Mouse (Mus musculus) activated CD4-positive, CD25-positive, alpha-beta regulatory T cell, adult 4 months (primary cell): ENCODE results near the gene Vmn1r43. TPM values are rescaled to one million over a fixed set of nuclear protein-coding genes. Genes with fewer than 3 reads are reported as not detected.
"Not testable (repeated sequence)": the region's sequence is repeated elsewhere in the genome, so short reads cannot be mapped to it uniquely, and the experiment has no call there.

Source experiments
- ATAC-seq: one replicate; pipeline ENCODE4 v1.8.0; 2017
- polyA plus RNA-seq, 2 experiments: library from polyadenylated mRNA; unstranded; fragments of 100-300 nt; shearing (Covaris generic); gene quantifications; one replicate each; pipeline ENCODE4 v1.2.1; 2017

Gene Vmn1r43
- not detected for polyA plus RNA-seq

DNA sequence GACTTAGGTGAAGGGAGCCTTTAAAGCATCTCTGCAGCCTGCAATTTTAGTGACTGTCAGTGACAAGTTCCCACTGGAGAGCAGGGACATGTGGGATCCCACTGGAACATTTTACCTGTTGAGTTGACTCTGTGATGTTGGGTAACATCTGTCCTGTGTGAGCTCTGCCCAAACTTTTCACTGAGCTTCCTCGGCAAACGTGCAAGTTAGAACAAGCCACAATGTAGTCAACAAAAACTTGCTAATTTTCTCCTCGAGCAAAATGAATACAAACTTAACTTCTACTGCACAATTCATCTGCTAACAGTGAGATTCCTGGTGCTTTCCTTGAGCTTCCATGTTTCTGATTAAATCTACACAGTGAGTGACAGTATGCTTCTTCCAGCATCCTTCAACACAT is at the start of gene Vmn1r43, which contains the start of gene Vmn1r42:
Vmn1r43 (minus strand) TSS at position 101 of the 400 bp plus-strand sequence.
Vmn1r42 (minus strand) TSS at position 101 of the 400 bp plus-strand sequence.
- not testable (repeated sequence) for ATAC-seq

DNA sequence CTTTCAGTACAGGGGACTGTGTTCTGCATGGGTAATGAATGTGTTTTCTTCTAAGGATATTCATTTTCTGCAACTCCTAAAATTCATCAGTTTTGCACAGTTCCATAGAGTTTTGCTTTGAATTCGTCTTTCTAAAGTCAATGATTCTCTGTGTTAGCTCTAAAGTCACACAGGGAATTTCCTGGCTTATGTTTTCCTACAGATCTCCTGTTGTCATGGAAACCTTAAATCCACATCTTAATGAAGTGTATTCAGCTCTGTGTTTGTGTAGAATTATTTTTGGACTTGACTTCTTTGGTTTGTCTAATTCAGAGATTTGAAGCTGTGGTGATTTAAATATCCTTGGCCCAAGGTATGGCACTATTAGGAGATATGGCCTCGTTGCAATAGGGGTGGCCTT is 7.6 kb upstream of the Vmn1r43 start:
- ATAC-seq = no peak

- no peak for ATAC-seq
Observed at GRCm38 (mm10) chr6:89883360-89883759, 7.1 kb upstream of the Vmn1r43 start, which contains the start of gene Vmn1r44. Gene Vmn1r44 (plus strand): TSS chr6:89883660.

GRCm38 (mm10) chr6:89880867-89881266 is 4.7 kb upstream of the Vmn1r43 start:
- ATAC-seq = no peak

GRCm38 (mm10) chr6:89876963-89877362 is 750 bp upstream of the Vmn1r43 start:
- ATAC-seq = no peak

DNA sequence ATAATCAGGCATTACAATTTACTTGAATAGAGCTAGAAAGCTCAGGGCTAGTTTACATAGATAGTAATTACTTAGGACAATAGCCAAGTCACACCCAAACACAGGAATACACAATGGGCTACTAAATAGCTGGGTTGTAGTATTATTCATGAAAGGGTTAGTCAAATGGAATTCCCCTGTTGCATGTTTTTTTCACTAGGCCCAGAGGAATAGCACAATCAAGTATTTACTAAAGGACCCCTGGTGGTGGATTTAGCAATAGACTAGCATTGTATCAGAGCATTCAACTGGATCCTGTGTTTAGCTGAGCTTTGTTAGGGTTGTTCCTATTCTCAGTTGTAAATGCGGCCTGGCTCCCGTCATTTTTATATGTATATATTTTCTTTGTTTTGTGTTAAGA is 8.2 kb downstream of the Vmn1r43 start:
- ATAC-seq = no peak

DNA sequence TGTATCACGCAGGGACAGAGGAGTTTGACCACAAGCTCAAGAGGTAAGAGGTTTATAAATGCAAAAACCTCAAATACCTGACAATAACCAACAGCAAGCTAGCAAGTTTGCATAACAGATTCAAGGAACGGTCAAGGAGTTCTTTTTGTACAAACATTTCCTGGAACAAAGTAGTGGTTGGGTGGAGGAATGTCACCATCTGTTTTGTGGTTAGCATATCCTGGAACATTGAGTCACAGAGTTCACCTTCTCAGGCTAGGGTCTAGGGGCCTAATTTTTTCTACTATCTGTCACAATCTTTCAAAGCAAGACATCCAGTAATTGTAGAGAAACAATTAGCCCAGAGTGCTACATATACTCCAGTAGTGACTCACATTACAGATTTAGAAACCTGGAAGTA is 8.9 kb downstream of the Vmn1r43 start:
- ATAC-seq = no peak

GRCm38 (mm10) chr6:89863792-89864191 is 12.4 kb downstream of the Vmn1r43 start:
- ATAC-seq = no peak

- ATAC-seq = no peak
Observed at GRCm38 (mm10) chr6:89859839-89860238, 16.4 kb downstream of the Vmn1r43 start.

DNA sequence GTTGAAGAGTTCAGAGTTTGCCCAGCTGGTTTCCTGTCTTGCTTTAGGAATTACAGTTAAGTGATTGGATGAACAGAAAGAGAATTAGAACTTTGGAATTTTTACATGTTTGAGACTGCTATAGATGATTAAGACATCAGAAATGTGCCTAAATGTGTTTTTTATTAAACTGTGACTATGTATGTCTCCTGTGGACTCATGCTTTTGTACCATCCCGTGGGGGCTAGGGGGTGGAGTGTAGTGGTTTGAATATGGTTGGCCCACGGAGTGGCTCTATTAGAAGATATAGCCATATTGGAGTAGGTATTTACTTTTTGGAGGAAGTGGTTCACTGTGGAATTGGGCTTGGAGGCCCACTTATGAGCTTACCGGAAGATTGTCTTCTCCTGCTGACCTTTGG is 18.7 kb downstream of the Vmn1r43 start:
- ATAC-seq = no peak

Other genes with a start within 250 kb of the Vmn1r43 start
- under 1 TPM; 0.17 to 0.97 TPM for gene Txnrd3, start 232.4 kb downstream of the Vmn1r43 start, polyA plus RNA-seq
- gene Vmn1r40, start 168.9 kb downstream of the Vmn1r43 start, polyA plus RNA-seq = not detected
- not detected for gene Vmn1r41, start 135.6 kb downstream of the Vmn1r43 start, polyA plus RNA-seq
- not detected for gene Vmn1r42, start within 50 bp of the Vmn1r43 start, polyA plus RNA-seq
- gene Vmn1r44, start 7.2 kb upstream of the Vmn1r43 start, polyA plus RNA-seq = not detected
- gene Vmn1r45, start 64.2 kb upstream of the Vmn1r43 start, polyA plus RNA-seq = not detected
- under 1 TPM in 1 of 2 experiments, not detected in 1; 0.12 TPM for gene Vmn1r46, start 92.9 kb upstream of the Vmn1r43 start, polyA plus RNA-seq
- not detected for gene Vmn1r47, start 139.7 kb upstream of the Vmn1r43 start, polyA plus RNA-seq
- gene Vmn1r48, start 160.4 kb upstream of the Vmn1r43 start, polyA plus RNA-seq = not detected
- gene Vmn1r49, start 202.1 kb upstream of the Vmn1r43 start, polyA plus RNA-seq = not detected
- gene Vmn1r50, start 225.0 kb upstream of the Vmn1r43 start, polyA plus RNA-seq = not detected
- not detected for gene Vmn1r51, start 246.2 kb upstream of the Vmn1r43 start, polyA plus RNA-seq